Mouse (Mus musculus) bone marrow macrophage, adult 2 months (primary cell): ENCODE measurements around the gene Tsc22d3.

ENCODE experiments used
- CTCF ChIP-seq: IDR thresholded peaks from 2 replicates; pipeline ENCODE4 v1.5.1; 2012; ENCODE audit warnings: low read depth, mild to moderate bottlenecking, low read length, moderate library complexity
- POLR2A ChIP-seq: IDR thresholded peaks from 2 replicates; pipeline ENCODE4 v1.6.1; 2012; ENCODE audit warnings: mild to moderate bottlenecking, low read depth, low read length, borderline replicate concordance

GRCm38 (mm10) chrX:140624875-140625594 is 24.6 kb upstream of the Tsc22d3 start:
- no peak for TF ChIP-seq POLR2A
- TF ChIP-seq CTCF: no peak
